Mouse (Mus musculus): ENCODE measurements around the gene Cdyl2. TPM values are rescaled to one million over a fixed set of nuclear protein-coding genes. Genes with fewer than 3 reads are reported as not detected.
A peak's percentile ranks its signal among the peaks of the same experiment; 100 is the strongest.

Gene Cdyl2
- polyA plus RNA-seq, 1 experiment from 2014 or later = 3.2 TPM

GRCm38 (mm10) chr8:116676174-116676573, 56.6 kb downstream of the Cdyl2 start:
- Histone ChIP-seq H3K4me2 (replicated peaks; ENCODE audit: low read depth) (no peak overlapping the region), H3K27ac (replicated peaks) (no peak overlapping the region), H3K4me1 (replicated peaks; ENCODE audit: control insufficient read depth, insufficient read depth) (no peaks in the 10 kb centered on the region), H3K4me3 (ENCODE audit: low read depth, low read length) (no peak overlapping the region), H3K9ac (ENCODE audit: low read length) (no peak overlapping the region), H3K36me3 (ENCODE audit: control insufficient read depth, insufficient read depth, low read length) (no peaks in the 10 kb centered on the region), H3K9me3 (ENCODE audit: control insufficient read depth, low read length) (no peaks in the 10 kb centered on the region), H3K27me3 (ENCODE audit: control insufficient read depth, insufficient read depth, low read length) (no peaks in the 10 kb centered on the region)
- TF ChIP-seq CTCF (IDR thresholded peaks at IDR 0.05; ENCODE audit: low read depth) (no peak), EP300 (optimal IDR thresholded peaks at IDR 0.05) (no peak)
- WGBS = 91% methylated on average over 1 of the region's 1 CpGs
- DNase-seq (ENCODE audit: low spot score) = no peak
- no peak for ATAC-seq (ENCODE audit: low FRiP score, low TSS enrichment)

- Histone ChIP-seq H3K27me3 (ENCODE audit: control insufficient read depth, insufficient read depth, low read length) (no peaks in the 10 kb centered on the region), H3K9me3 (ENCODE audit: control insufficient read depth, low read length) (no peaks in the 10 kb centered on the region), H3K36me3 (ENCODE audit: control insufficient read depth, insufficient read depth, low read length) (no peaks in the 10 kb centered on the region), H3K4me1 (replicated peaks; ENCODE audit: control insufficient read depth, insufficient read depth) (no peaks in the 10 kb centered on the region), H3K4me2 (replicated peaks; ENCODE audit: low read depth) (no peak overlapping the region), H3K9ac (ENCODE audit: low read length) (no peak overlapping the region), H3K4me3 (ENCODE audit: low read depth, low read length) (no peak overlapping the region), H3K27ac (replicated peaks) (no peak overlapping the region)
- WGBS = 64% methylated on average over 10 of the region's 10 CpGs
- DNase-seq (ENCODE audit: low spot score) = no peak
- no peak for ATAC-seq (ENCODE audit: low FRiP score, low TSS enrichment)
- TF ChIP-seq CTCF (IDR thresholded peaks at IDR 0.05; ENCODE audit: low read depth) (no peak), EP300 (optimal IDR thresholded peaks at IDR 0.05) (no peak)
These were observed 58.6 kb downstream of the Cdyl2 start for GRCm38 (mm10) chr8:116673966-116674805.

GRCm38 (mm10) chr8:116673493-116673892, 59.3 kb downstream of the Cdyl2 start:
- no peak for TF ChIP-seq EP300 (optimal IDR thresholded peaks at IDR 0.05)
- TF ChIP-seq CTCF (IDR thresholded peaks at IDR 0.05; ENCODE audit: low read depth) = no peak
- no peak overlapping the region for H3K4me3 ChIP-seq (ENCODE audit: low read depth, low read length)
- no peak overlapping the region for H3K27ac ChIP-seq (replicated peaks)
- H3K27me3 ChIP-seq (ENCODE audit: control insufficient read depth, insufficient read depth, low read length) = no peaks in the 10 kb centered on the region
- ATAC-seq (ENCODE audit: low FRiP score, low TSS enrichment) (no peak), DNase-seq (ENCODE audit: low spot score) (no peak)
- H3K9ac ChIP-seq (ENCODE audit: low read length) = no peak overlapping the region
- H3K4me2 ChIP-seq (replicated peaks; ENCODE audit: low read depth) = no peak overlapping the region
- 79% methylated on average over 8 of the region's 8 CpGs for WGBS
- no peaks in the 10 kb centered on the region for H3K9me3 ChIP-seq (ENCODE audit: control insufficient read depth, low read length)
- H3K4me1 ChIP-seq (replicated peaks; ENCODE audit: control insufficient read depth, insufficient read depth) = no peaks in the 10 kb centered on the region
- H3K36me3 ChIP-seq (ENCODE audit: control insufficient read depth, insufficient read depth, low read length) = no peaks in the 10 kb centered on the region

- Histone ChIP-seq H3K27ac (replicated peaks) (no peak overlapping the region), H3K4me3 (ENCODE audit: low read depth, low read length) (no peak overlapping the region), H3K4me1 (replicated peaks; ENCODE audit: control insufficient read depth, insufficient read depth) (no peaks in the 10 kb centered on the region), H3K9ac (ENCODE audit: low read length) (no peak overlapping the region), H3K36me3 (ENCODE audit: control insufficient read depth, insufficient read depth, low read length) (no peaks in the 10 kb centered on the region), H3K9me3 (ENCODE audit: control insufficient read depth, low read length) (no peaks in the 10 kb centered on the region), H3K27me3 (ENCODE audit: control insufficient read depth, insufficient read depth, low read length) (no peaks in the 10 kb centered on the region), H3K4me2 (replicated peaks; ENCODE audit: low read depth) (no peak overlapping the region)
- WGBS = 86% methylated on average over 4 of the region's 4 CpGs
- TF ChIP-seq EP300 (optimal IDR thresholded peaks at IDR 0.05) (no peak), CTCF (IDR thresholded peaks at IDR 0.05; ENCODE audit: low read depth) (no peak)
- DNase-seq (ENCODE audit: low spot score) (no peak), ATAC-seq (ENCODE audit: low FRiP score, low TSS enrichment) (no peak)
These were observed 59.7 kb downstream of the Cdyl2 start for GRCm38 (mm10) chr8:116673052-116673451.

GRCm38 (mm10) chr8:116671543-116671942, 61.2 kb downstream of the Cdyl2 start:
- Histone ChIP-seq H3K9me3 (ENCODE audit: control insufficient read depth, low read length) (no peaks in the 10 kb centered on the region), H3K4me2 (replicated peaks; ENCODE audit: low read depth) (no peak overlapping the region), H3K9ac (ENCODE audit: low read length) (no peak overlapping the region), H3K36me3 (ENCODE audit: control insufficient read depth, insufficient read depth, low read length) (no peaks in the 10 kb centered on the region), H3K27ac (replicated peaks) (no peak overlapping the region), H3K4me1 (replicated peaks; ENCODE audit: control insufficient read depth, insufficient read depth) (no peaks in the 10 kb centered on the region), H3K27me3 (ENCODE audit: control insufficient read depth, insufficient read depth, low read length) (no peaks in the 10 kb centered on the region), H3K4me3 (ENCODE audit: low read depth, low read length) (no peak overlapping the region)
- WGBS = 53% methylated on average over 5 of the region's 5 CpGs
- DNase-seq (ENCODE audit: low spot score) = no peak
- no peak for TF ChIP-seq EP300 (optimal IDR thresholded peaks at IDR 0.05)
- TF ChIP-seq CTCF (IDR thresholded peaks at IDR 0.05; ENCODE audit: low read depth) = peak; percentile 54
- ATAC-seq (ENCODE audit: low FRiP score, low TSS enrichment) = no peak

GRCm38 (mm10) chr8:116670604-116671003, 62.2 kb downstream of the Cdyl2 start:
- H3K4me3 ChIP-seq (ENCODE audit: low read depth, low read length) = no peak overlapping the region
- H3K9ac ChIP-seq (ENCODE audit: low read length) = no peak overlapping the region
- WGBS = 84% methylated on average over 7 of the region's 7 CpGs
- H3K4me2 ChIP-seq (replicated peaks; ENCODE audit: low read depth) = no peak overlapping the region
- no peaks in the 10 kb centered on the region for H3K36me3 ChIP-seq (ENCODE audit: control insufficient read depth, insufficient read depth, low read length)
- H3K4me1 ChIP-seq (replicated peaks; ENCODE audit: control insufficient read depth, insufficient read depth) = no peaks in the 10 kb centered on the region
- H3K27me3 ChIP-seq (ENCODE audit: control insufficient read depth, insufficient read depth, low read length) = no peaks in the 10 kb centered on the region
- H3K9me3 ChIP-seq (ENCODE audit: control insufficient read depth, low read length) = no peaks in the 10 kb centered on the region
- no peak for TF ChIP-seq EP300 (optimal IDR thresholded peaks at IDR 0.05)
- no peak for TF ChIP-seq CTCF (IDR thresholded peaks at IDR 0.05; ENCODE audit: low read depth)
- no peak for ATAC-seq (ENCODE audit: low FRiP score, low TSS enrichment)
- DNase-seq (ENCODE audit: low spot score) = no peak
- no peak overlapping the region for H3K27ac ChIP-seq (replicated peaks)

Data from stomach, postnatal 0 days (tissue).